Comparison of ENCODE assay signal across 7 mouse cellular contexts in the genomic region with DNA sequence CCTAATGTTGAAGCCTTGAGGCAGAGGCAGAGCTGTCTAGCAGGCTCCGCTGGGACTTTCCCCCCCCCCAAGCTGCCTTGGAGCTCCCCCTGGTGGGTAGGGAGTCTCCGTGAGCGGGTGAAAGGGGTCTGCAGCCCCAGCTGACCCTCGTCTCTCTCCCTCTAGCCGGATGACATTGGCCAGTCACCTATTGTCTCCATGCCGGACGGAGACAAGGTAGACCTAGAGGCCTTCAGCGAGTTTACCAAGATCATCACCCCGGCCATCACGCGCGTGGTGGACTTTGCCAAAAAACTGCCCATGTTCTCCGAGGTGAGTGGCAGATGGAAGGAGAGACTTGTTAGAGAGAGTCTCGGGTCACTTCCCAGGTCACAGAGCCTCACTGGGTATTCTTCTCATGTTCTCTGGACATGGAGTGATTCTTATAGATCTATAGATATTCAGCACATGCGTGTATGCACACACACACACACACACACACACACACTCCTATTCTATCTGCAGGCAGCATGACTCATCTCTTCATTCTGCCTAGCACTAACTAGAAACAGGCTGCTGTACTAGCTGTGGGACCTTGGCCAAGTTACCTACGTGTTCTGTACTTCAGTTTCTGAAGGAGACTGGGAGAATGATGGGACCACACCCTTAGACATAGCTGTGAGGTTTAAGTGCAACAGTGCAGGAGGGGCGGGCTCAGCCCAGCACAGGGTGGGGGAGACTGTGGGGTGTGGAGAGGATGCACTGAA. TPM values are rescaled to one million over a fixed set of nuclear protein-coding genes. Genes with fewer than 3 reads are reported as not detected.
A peak's percentile ranks its signal among the peaks of the same experiment; 100 is the strongest.
DNase-seq lines count a peak whose midpoint lies in the region; ATAC-seq and TF ChIP-seq lines count a peak whose summit lies in the region.

No protein-coding gene starts in this region.

- no peaks in the 10 kb centered on the region for H3K9me3 ChIP-seq in hindbrain, embryonic 11.5 days (ENCODE audit: control insufficient read depth, low read length)
- no peaks in the 10 kb centered on the region for H3K9me3 ChIP-seq in hindbrain, embryonic 13.5 days
- peaks cover 4% of the 10 kb centered on the region; the same call in 1 of the 2 replicates for H3K9me3 ChIP-seq in E14TG2a.4 (ENCODE audit: low read length)
- H3K9me3 ChIP-seq in kidney, embryonic 15.5 days (replicated peaks), result no peaks in the 10 kb centered on the region

- no peaks in the 10 kb centered on the region for H3K27me3 ChIP-seq in hindbrain, embryonic 11.5 days (ENCODE audit: control insufficient read depth, insufficient read depth, low read length)
- no peaks in the 10 kb centered on the region for H3K27me3 ChIP-seq in hindbrain, embryonic 13.5 days
- H3K27me3 ChIP-seq in E14TG2a.4 (ENCODE audit: insufficient read depth, low read length), result no peaks in the 10 kb centered on the region
- H3K27me3 ChIP-seq in kidney, embryonic 15.5 days, result no peaks in the 10 kb centered on the region

- peak; percentile 44 for DNase-seq in hindbrain, embryonic 11.5 days (ENCODE audit: low spot score)
- DNase-seq in ZHBTc4 (ENCODE audit: low read depth, low spot score), result peak; percentile 66
- DNase-seq in retina, embryonic 14.5 days (ENCODE audit: low spot score), result peak; percentile 70

- H3K36me3 ChIP-seq in hindbrain, embryonic 11.5 days (ENCODE audit: control insufficient read depth, insufficient read depth, low read length), result no peaks in the 10 kb centered on the region; the same call in 1 of the 2 replicates
- H3K36me3 ChIP-seq in hindbrain, embryonic 13.5 days, result peaks cover 77% of the 10 kb centered on the region
- peaks cover 5% of the 10 kb centered on the region; the same call in 1 of the 2 replicates for H3K36me3 ChIP-seq in E14TG2a.4 (ENCODE audit: insufficient read depth, low read length)
- H3K36me3 ChIP-seq in kidney, embryonic 15.5 days, result peaks cover 63% of the 10 kb centered on the region

- peak; percentile 72 for TF ChIP-seq CTCF in E14TG2a.4 (conservative IDR thresholded peaks at IDR 0.05; ENCODE audit: low read length)

- no peak overlapping the region for H3K4me2 ChIP-seq in hindbrain, embryonic 11.5 days (replicated peaks; ENCODE audit: low read depth, low read length)
- no peak overlapping the region for H3K4me2 ChIP-seq in hindbrain, embryonic 13.5 days
- no peak overlapping the region for H3K4me2 ChIP-seq in kidney, embryonic 15.5 days

- no peak overlapping the region for H3K27ac ChIP-seq in hindbrain, embryonic 11.5 days (ENCODE audit: low read depth, low read length)
- H3K27ac ChIP-seq in hindbrain, embryonic 13.5 days, result no peak overlapping the region
- H3K27ac ChIP-seq in kidney, embryonic 15.5 days, result peak overlapping the region; percentile 58

- no peak overlapping the region for H3K4me3 ChIP-seq in hindbrain, embryonic 11.5 days (ENCODE audit: low read depth, low read length)
- no peak overlapping the region for H3K4me3 ChIP-seq in hindbrain, embryonic 13.5 days
- H3K4me3 ChIP-seq in E14TG2a.4 (replicated peaks; ENCODE audit: low read length), result peak overlapping the region; percentile 78
- H3K4me3 ChIP-seq in kidney, embryonic 15.5 days (replicated peaks), result no peak overlapping the region

- no peak for ATAC-seq in hindbrain, embryonic 11.5 days (ENCODE audit: low FRiP score)
- ATAC-seq in hindbrain, embryonic 13.5 days (ENCODE audit: low FRiP score), result no peak
- ATAC-seq in kidney, embryonic 15.5 days (replicated peaks; ENCODE audit: low FRiP score), result no peak
- no peak for ATAC-seq in erythroid progenitor cell, adult 5-6 weeks (replicated peaks; ENCODE audit: low FRiP score, poor library complexity, severe bottlenecking)

- H3K4me1 ChIP-seq in hindbrain, embryonic 11.5 days (replicated peaks; ENCODE audit: control insufficient read depth, insufficient read depth, low read length), result peaks cover 2% of the 10 kb centered on the region
- peaks cover 36% of the 10 kb centered on the region for H3K4me1 ChIP-seq in hindbrain, embryonic 13.5 days (replicated peaks)
- H3K4me1 ChIP-seq in E14TG2a.4 (replicated peaks; ENCODE audit: low read depth, low read length), result peaks cover 61% of the 10 kb centered on the region
- peaks cover 47% of the 10 kb centered on the region for H3K4me1 ChIP-seq in kidney, embryonic 15.5 days

- WGBS in hindbrain, embryonic 11.5 days, result 66% methylated on average over 17 of the region's 17 CpGs
- 62% methylated on average over 17 of the region's 17 CpGs for whole genome bisulfite sequencing in hindbrain, embryonic 13.5 days
- WGBS in kidney, embryonic 15.5 days, result 58% methylated on average over 17 of the region's 17 CpGs

- H3K9ac ChIP-seq in hindbrain, embryonic 11.5 days (ENCODE audit: low read depth, low read length), result no peak overlapping the region
- no peak overlapping the region for H3K9ac ChIP-seq in hindbrain, embryonic 13.5 days
- no peak overlapping the region for H3K9ac ChIP-seq in kidney, embryonic 15.5 days

RNA-seq across cellular contexts. Expression of a gene that starts 12.2 kb away (rescaled TPM):
- polyA plus RNA-seq in hindbrain, embryonic 11.5 days (2014; fragmentation: Nextera tagmentation; extraction: Ambion mirVana), result 0.92 and 1.4 TPM in 2 replicates
- 1.9 and 2.4 TPM in 2 replicates for polyA plus RNA-seq in hindbrain, embryonic 13.5 days (2015; fragmentation: Nextera tagmentation; extraction: Ambion mirVana)
- 2.0 and 2.3 TPM in 2 replicates for polyA plus RNA-seq in kidney, embryonic 15.5 days (2015; fragmentation: Nextera tagmentation; extraction: Ambion mirVana)
- not detected in 2 replicates for total RNA-seq in erythroid progenitor cell, adult 5-6 weeks (2015; ENCODE audit: low replicate concordance)
- total RNA-seq in erythroid progenitor cell, adult 5-6 weeks (2017; ENCODE audit: low replicate concordance), result not detected in 2 replicates

RNA-seq across cellular contexts. Expression of a gene that starts 22.5 kb away (rescaled TPM):
- 34.7 and 41.4 TPM in 2 replicates for polyA plus RNA-seq in hindbrain, embryonic 11.5 days (2014; fragmentation: Nextera tagmentation; extraction: Ambion mirVana)
- 117 and 122 TPM in 2 replicates for polyA plus RNA-seq in hindbrain, embryonic 13.5 days (2015; fragmentation: Nextera tagmentation; extraction: Ambion mirVana)
- 21.7 and 26.9 TPM in 2 replicates for polyA plus RNA-seq in kidney, embryonic 15.5 days (2015; fragmentation: Nextera tagmentation; extraction: Ambion mirVana)
- total RNA-seq in erythroid progenitor cell, adult 5-6 weeks (2015; ENCODE audit: low replicate concordance), result 8.6 and 13.8 TPM in 2 replicates
- total RNA-seq in erythroid progenitor cell, adult 5-6 weeks (2017; ENCODE audit: low replicate concordance), result 3.3 and 8.0 TPM in 2 replicates

RNA-seq across cellular contexts. Expression of a gene that starts 32.4 kb away (rescaled TPM):
- 25.0 and 28.0 TPM in 2 replicates for polyA plus RNA-seq in hindbrain, embryonic 11.5 days (2014; fragmentation: Nextera tagmentation; extraction: Ambion mirVana)
- polyA plus RNA-seq in hindbrain, embryonic 13.5 days (2015; fragmentation: Nextera tagmentation; extraction: Ambion mirVana), result 31.5 and 33.0 TPM in 2 replicates
- polyA plus RNA-seq in kidney, embryonic 15.5 days (2015; fragmentation: Nextera tagmentation; extraction: Ambion mirVana), result 25.1 and 25.8 TPM in 2 replicates
- total RNA-seq in erythroid progenitor cell, adult 5-6 weeks (2015; ENCODE audit: low replicate concordance), result 43.6 and 44.7 TPM in 2 replicates
- total RNA-seq in erythroid progenitor cell, adult 5-6 weeks (2017; ENCODE audit: low replicate concordance), result 29.5 and 35.5 TPM in 2 replicates

RNA-seq across cellular contexts. Expression of a gene that starts 33.7 kb away (rescaled TPM):
- polyA plus RNA-seq in hindbrain, embryonic 11.5 days (2014; fragmentation: Nextera tagmentation; extraction: Ambion mirVana), result 47.3 and 60.8 TPM in 2 replicates
- polyA plus RNA-seq in hindbrain, embryonic 13.5 days (2015; fragmentation: Nextera tagmentation; extraction: Ambion mirVana), result 72.4 and 75.2 TPM in 2 replicates
- polyA plus RNA-seq in kidney, embryonic 15.5 days (2015; fragmentation: Nextera tagmentation; extraction: Ambion mirVana), result 58.2 and 64.7 TPM in 2 replicates
- total RNA-seq in erythroid progenitor cell, adult 5-6 weeks (2015; ENCODE audit: low replicate concordance), result 30.6 and 57.7 TPM in 2 replicates
- 14.7 and 25.0 TPM in 2 replicates for total RNA-seq in erythroid progenitor cell, adult 5-6 weeks (2017; ENCODE audit: low replicate concordance)

RNA-seq across cellular contexts. Expression of a gene that starts 41.8 kb away (rescaled TPM):
- polyA plus RNA-seq in hindbrain, embryonic 11.5 days (2014; fragmentation: Nextera tagmentation; extraction: Ambion mirVana), result 44.6 and 49.6 TPM in 2 replicates
- 48.7 and 50.2 TPM in 2 replicates for polyA plus RNA-seq in hindbrain, embryonic 13.5 days (2015; fragmentation: Nextera tagmentation; extraction: Ambion mirVana)
- 40.6 and 40.8 TPM in 2 replicates for polyA plus RNA-seq in kidney, embryonic 15.5 days (2015; fragmentation: Nextera tagmentation; extraction: Ambion mirVana)
- 41.8 and 60.4 TPM in 2 replicates for total RNA-seq in erythroid progenitor cell, adult 5-6 weeks (2015; ENCODE audit: low replicate concordance)
- 59.2 and 92.7 TPM in 2 replicates for total RNA-seq in erythroid progenitor cell, adult 5-6 weeks (2017; ENCODE audit: low replicate concordance)
